Mouse (Mus musculus) intestine, embryonic 16.5 days (tissue): ENCODE measurements at regions not wholly inside any gene's neighbourhood (a gene's known extent, or its start where the extent isn't known, plus 50 kb on each side); places are given as distances from the start of the nearest gene placed in this dataset.

Experiments
- ATAC-seq: fragments of 200-750 bp; cut with Nextera tagmentation; 2 replicates; pipeline ENCODE4 v1.8.0; 2017; ENCODE audit warnings: moderate TSS enrichment, moderate library complexity
- H3K27ac ChIP-seq: fragments of 300-500 bp; sonication (generic); 2 replicates; pipeline ENCODE4 v1.5.1; 2014; ENCODE audit warnings: mild to moderate bottlenecking, low read length
- H3K27me3 ChIP-seq: fragments of 300-500 bp; sonication (generic); replicated peaks from 2 replicates; pipeline ENCODE4 v1.6.1; 2014; ENCODE audit warnings: low read length, control low read depth, mixed read lengths; ENCODE audit not compliant: control insufficient read depth, insufficient read depth
- H3K36me3 ChIP-seq: fragments of 300-500 bp; sonication (generic); 2 replicates; pipeline ENCODE4 v1.6.1; 2014; ENCODE audit warnings: low read length, control low read depth; ENCODE audit not compliant: control insufficient read depth, insufficient read depth
- H3K4me1 ChIP-seq: fragments of 300-500 bp; sonication (generic); 2 replicates; pipeline ENCODE4 v1.6.1; 2014; ENCODE audit warnings: low read length, control low read depth, mixed read lengths; ENCODE audit not compliant: control insufficient read depth, insufficient read depth
- H3K4me2 ChIP-seq: fragments of 300-500 bp; sonication (generic); 2 replicates; pipeline ENCODE4 v1.6.1; 2014; ENCODE audit warnings: low read depth, low read length, control low read depth
- H3K4me3 ChIP-seq: fragments of 300-500 bp; sonication (generic); 2 replicates; pipeline ENCODE4 v1.5.1; 2014; ENCODE audit warnings: mild to moderate bottlenecking, low read length
- H3K9ac ChIP-seq: fragments of 300-500 bp; sonication (generic); 2 replicates; pipeline ENCODE4 v1.6.1; 2014; ENCODE audit warnings: low read depth, low read length
- H3K9me3 ChIP-seq: fragments of 300-500 bp; sonication (generic); 2 replicates; pipeline ENCODE4 v1.6.1; 2016; ENCODE audit warnings: low read length, control low read depth; ENCODE audit not compliant: control insufficient read depth
- WGBS: fragments of 180-500 bp; shearing (Covaris S2); extraction: QIAGEN DNeasy Blood & Tissue Kit; methylation state at CpG from one replicate; pipeline ENCODE4 v1.1.7; 2014; 5-methylcytosine and 5-hydroxymethylcytosine counted together

DNA sequence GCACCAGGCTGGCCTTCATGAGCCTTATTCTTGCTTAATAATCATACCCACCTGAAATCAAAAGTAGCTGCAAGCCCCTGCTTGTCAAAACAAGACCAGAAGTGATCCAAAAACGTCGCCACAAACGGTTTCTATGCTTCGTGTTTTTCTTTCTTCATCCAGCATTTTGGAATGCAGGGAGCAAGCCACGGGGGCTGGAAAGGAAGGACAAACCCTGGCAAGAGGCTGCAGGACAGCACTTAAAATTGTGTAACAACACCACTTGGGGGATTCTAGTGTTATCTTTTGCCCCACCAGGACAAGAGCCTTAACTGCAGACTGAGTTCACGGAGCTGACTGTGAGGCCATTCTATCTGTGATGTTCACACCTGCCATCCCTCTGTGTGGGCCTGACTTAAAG is 120.5 kb upstream of the Dyrk2 start:
- Histone ChIP-seq H3K4me1 (no peaks in the 10 kb centered on the region), H3K9ac (no peak overlapping the region), H3K4me3 (no peak overlapping the region), H3K4me2 (no peak overlapping the region), H3K9me3 (no peaks in the 10 kb centered on the region), H3K27ac (no peak overlapping the region), H3K27me3 (no peaks in the 10 kb centered on the region), H3K36me3 (no peaks in the 10 kb centered on the region)
- WGBS = 87% methylated on average over 6 of the region's 6 CpGs
- ATAC-seq = no peak

DNA sequence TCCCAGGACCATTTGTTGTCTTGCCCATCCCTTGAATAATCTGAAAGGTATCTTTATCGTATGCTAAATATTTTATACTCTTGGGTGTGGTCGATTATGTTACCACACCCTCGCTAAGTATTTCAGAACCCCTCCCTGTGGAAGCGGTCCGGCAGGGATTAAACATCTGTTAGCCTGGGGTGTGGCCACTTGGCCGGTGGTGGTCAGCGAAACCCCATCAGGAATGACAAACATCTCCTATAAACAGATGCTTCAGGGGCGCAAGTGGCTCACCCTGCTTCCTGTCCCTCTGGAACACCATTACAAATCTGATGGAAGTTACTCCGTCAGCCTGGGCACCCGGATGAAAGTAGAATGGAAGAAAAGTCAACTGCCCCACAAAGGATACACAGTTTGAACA is 119.8 kb upstream of the Dyrk2 start:
- no peaks in the 10 kb centered on the region for H3K4me1 ChIP-seq
- H3K27ac ChIP-seq = no peak overlapping the region
- H3K9me3 ChIP-seq = no peaks in the 10 kb centered on the region
- ATAC-seq = no peak
- no peaks in the 10 kb centered on the region for H3K27me3 ChIP-seq
- no peaks in the 10 kb centered on the region for H3K36me3 ChIP-seq
- H3K4me3 ChIP-seq = no peak overlapping the region
- no peak overlapping the region for H3K9ac ChIP-seq
- 72% methylated on average over 10 of the region's 10 CpGs for WGBS
- H3K4me2 ChIP-seq = no peak overlapping the region

DNA sequence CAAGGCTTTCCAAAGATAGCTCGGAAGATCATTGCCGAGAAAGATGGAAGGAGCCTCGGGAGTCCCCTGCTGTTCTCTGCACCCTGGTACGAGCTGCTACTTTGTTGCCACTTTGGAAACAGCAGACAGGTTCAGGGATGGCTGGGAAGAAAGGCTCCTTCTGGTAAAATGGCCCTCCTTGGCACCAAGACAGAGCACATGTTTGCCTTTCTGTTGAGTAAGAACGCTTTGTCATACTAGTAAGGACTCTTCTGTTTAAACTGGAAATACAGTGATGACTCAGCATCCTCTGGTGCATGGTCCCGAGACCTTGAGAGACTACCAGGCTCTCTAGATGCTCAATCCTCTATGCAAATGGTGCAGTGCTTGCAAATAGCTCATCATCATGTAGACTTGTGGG is 118.2 kb upstream of the Dyrk2 start:
- Histone ChIP-seq H3K36me3 (no peaks in the 10 kb centered on the region), H3K27ac (no peak overlapping the region), H3K4me1 (no peaks in the 10 kb centered on the region), H3K9ac (no peak overlapping the region), H3K27me3 (no peaks in the 10 kb centered on the region), H3K4me3 (no peak overlapping the region), H3K4me2 (no peak overlapping the region), H3K9me3 (no peaks in the 10 kb centered on the region)
- no peak for ATAC-seq
- WGBS = 89% methylated on average over 6 of the region's 6 CpGs

DNA sequence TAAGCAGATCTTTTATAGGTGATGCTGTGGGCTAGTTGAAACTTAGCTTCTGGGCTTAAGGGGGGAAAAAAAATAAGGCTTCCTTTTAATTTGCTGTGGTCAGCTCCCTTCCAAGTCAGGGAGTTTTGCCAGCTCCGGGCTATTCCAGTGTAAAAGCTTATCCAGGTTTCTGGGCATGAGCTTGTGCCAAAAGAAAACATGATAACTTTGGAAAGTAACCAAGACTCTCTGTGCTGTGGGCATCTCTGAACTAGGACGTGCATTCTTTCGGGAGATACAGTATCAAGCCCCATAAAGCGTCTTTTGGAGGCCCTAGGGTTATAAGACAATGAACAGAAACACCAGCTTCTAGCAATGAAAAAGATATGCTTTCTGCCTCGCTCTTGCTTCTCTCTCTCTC is 114.6 kb upstream of the Dyrk2 start:
- 80% methylated on average over 5 of the region's 5 CpGs for WGBS
- no peak overlapping the region for H3K27ac ChIP-seq

DNA sequence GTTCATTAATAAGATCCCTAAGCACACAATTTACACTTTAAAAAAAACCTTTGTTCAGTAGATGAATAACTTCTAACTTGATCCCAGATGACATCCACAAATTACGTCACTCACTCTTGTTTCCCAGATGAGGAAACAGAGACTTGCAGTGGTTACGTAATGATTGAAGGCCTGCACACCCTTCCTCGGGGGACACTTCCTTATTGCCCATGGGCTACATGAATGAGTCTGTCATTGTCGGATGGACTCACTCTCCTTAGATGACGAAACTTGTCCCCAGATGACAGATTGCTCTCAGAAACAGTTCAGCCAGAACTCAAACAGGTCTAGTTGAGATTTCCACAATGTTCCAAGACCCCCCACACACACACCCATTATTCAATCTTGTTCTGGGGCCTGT is 111.4 kb upstream of the Dyrk2 start:
- WGBS = 46% methylated on average over 5 of the region's 5 CpGs
- no peak overlapping the region for H3K4me3 ChIP-seq
- no peak overlapping the region for H3K27ac ChIP-seq
- H3K27me3 ChIP-seq = no peaks in the 10 kb centered on the region
- peak; percentile 76 for ATAC-seq
- H3K4me1 ChIP-seq = peaks cover 5% of the 10 kb centered on the region; the same call in 1 of the 2 replicates
- H3K9ac ChIP-seq = no peak overlapping the region
- no peak overlapping the region for H3K4me2 ChIP-seq
- no peaks in the 10 kb centered on the region for H3K36me3 ChIP-seq
- no peaks in the 10 kb centered on the region for H3K9me3 ChIP-seq

More for the DNA sequence above, 114.6 kb upstream of the Dyrk2 start:
- Histone ChIP-seq H3K9me3 (no peaks in the 10 kb centered on the region), H3K4me1 (no peaks in the 10 kb centered on the region), H3K9ac (no peak overlapping the region), H3K36me3 (no peaks in the 10 kb centered on the region), H3K4me3 (no peak overlapping the region), H3K27me3 (no peaks in the 10 kb centered on the region), H3K4me2 (no peak overlapping the region)
- ATAC-seq = no peak

DNA sequence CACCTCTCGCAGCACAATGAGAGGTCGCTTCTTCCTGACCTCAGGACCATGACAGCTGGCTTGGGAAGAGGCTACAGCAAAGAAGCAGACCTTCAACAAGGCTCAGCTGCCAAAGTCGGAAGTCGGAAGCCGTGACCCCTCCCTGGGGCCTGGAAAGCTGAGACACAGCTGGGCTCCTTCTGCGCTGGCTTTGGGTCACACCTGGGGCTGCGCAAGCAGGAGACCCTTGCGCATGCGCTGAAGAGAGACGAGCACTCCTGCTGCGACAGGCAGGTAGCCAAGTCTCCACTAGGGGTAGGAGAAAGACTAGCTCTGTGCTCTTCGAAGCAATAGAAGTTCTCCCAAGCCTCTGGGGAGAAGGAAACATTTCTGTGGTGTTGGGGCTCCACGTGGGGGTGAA is 109.3 kb upstream of the Dyrk2 start:
- no peaks in the 10 kb centered on the region for H3K27me3 ChIP-seq
- H3K36me3 ChIP-seq = no peaks in the 10 kb centered on the region
- WGBS = 35% methylated on average over 13 of the region's 13 CpGs
- peak; percentile 46 for ATAC-seq
- no peak overlapping the region for H3K9ac ChIP-seq
- H3K4me1 ChIP-seq = peaks cover 5% of the 10 kb centered on the region; the same call in 1 of the 2 replicates
- no peaks in the 10 kb centered on the region for H3K9me3 ChIP-seq
- no peak overlapping the region for H3K4me3 ChIP-seq
- no peak overlapping the region for H3K4me2 ChIP-seq
- no peak overlapping the region for H3K27ac ChIP-seq

DNA sequence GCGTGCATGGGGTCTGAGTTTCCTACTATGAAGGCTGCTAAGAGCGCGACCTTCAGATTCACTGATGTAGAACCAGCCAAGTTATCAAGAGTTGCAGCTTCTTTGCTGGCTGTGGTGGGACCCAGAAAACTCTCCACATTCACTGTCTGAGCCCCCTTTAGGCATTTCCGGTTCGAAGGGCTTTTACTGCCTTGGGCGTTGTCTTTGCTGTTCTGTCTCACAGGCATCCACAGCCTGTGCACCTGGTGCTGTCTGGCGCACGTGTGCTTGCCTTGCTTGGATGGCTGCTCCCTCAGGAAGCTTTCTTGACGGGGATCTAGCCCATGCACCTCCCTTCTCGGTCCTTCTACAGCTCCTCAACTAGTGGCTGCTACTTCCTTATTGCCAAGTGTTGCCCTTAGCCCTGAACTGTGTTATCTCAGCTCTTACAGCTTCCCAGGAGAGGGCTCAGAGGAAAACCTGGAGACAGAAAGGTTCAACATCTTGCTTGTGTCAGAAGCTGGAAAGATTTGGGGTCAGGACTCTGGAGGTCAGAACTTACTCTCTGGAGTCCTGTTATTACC is 108.3 kb upstream of the Dyrk2 start:
- H3K4me2 ChIP-seq = no peak overlapping the region
- H3K4me3 ChIP-seq = no peak overlapping the region
- ATAC-seq = peak; percentile 95
- no peaks in the 10 kb centered on the region for H3K36me3 ChIP-seq
- H3K9ac ChIP-seq = no peak overlapping the region
- WGBS = 54% methylated on average over 10 of the region's 10 CpGs
- H3K27ac ChIP-seq = peak overlapping the region; percentile 63
- no peaks in the 10 kb centered on the region for H3K27me3 ChIP-seq
- no peaks in the 10 kb centered on the region for H3K9me3 ChIP-seq
- peaks cover 5% of the 10 kb centered on the region; the same call in 1 of the 2 replicates for H3K4me1 ChIP-seq

DNA sequence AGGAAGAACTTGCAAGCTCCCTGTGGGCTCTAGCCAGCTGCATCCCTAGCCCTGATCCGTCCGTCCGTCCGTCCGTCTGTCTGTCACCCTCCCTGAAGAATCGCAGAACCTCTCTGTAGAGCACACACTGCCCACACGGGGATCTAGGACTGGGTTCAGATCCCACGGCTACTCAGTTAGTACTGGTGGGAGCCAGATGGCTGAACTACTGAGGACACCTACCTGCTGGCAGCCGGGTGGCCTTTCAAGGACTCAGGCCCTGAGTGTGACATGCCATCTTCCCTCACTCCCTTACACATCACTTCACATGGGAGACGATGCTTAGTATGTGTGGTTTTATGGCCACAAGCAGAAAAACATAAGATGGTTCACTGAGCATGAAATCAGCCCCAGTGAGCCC is 106.4 kb upstream of the Dyrk2 start:
- Histone ChIP-seq H3K36me3 (no peaks in the 10 kb centered on the region), H3K9ac (no peak overlapping the region), H3K4me1 (peaks cover 5% of the 10 kb centered on the region; the same call in 1 of the 2 replicates), H3K4me2 (no peak overlapping the region), H3K4me3 (no peak overlapping the region), H3K27me3 (no peaks in the 10 kb centered on the region), H3K9me3 (no peaks in the 10 kb centered on the region), H3K27ac (no peak overlapping the region)
- ATAC-seq = no peak
- 89% methylated on average over 10 of the region's 10 CpGs for WGBS

DNA sequence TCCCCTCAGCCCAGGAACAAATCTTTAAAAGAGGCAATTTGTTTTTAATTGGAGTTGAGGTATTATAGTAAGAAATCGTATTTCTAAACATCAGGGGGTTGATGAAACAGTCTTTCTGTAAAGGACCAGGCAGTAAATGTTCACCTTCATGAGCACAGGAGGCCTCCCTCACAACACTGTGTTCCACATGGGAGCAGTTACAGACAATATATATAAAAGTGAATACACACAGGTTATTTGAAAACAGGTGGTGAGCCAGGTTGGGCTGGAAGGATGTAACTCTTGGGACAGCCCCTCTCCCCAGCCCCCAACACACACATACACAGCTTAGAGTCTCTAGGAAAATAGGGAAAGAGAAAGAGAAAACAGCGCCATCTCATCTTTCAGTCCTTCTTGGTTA is 105.8 kb upstream of the Dyrk2 start:
- ATAC-seq = no peak
- H3K36me3 ChIP-seq = no peaks in the 10 kb centered on the region
- no peak overlapping the region for H3K27ac ChIP-seq
- no peaks in the 10 kb centered on the region for H3K27me3 ChIP-seq
- no peak overlapping the region for H3K4me2 ChIP-seq
- 83% methylated on average over 2 of the region's 2 CpGs for WGBS
- H3K9ac ChIP-seq = no peak overlapping the region
- peaks cover 5% of the 10 kb centered on the region; the same call in 1 of the 2 replicates for H3K4me1 ChIP-seq
- H3K4me3 ChIP-seq = no peak overlapping the region
- H3K9me3 ChIP-seq = no peaks in the 10 kb centered on the region

DNA sequence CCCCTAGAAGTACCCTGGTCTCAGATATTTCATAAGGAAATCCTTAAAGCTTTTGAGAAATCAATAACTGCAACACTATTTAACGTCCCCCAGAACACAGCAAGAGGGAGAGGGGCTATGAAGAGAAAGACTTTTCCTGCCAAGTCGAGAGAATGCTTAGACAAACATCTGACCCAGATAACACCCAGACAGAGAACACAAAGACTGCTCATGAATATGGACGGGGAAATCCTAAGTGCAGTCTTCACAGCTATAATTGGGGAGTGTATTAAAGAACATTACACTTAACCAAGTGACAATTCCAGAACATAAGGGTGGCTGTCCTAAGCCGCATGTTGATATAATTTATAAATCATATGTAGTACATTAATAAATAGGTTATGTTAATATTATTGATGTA is 103.3 kb upstream of the Dyrk2 start:
- H3K4me1 ChIP-seq = no peaks in the 10 kb centered on the region
- no peak overlapping the region for H3K9ac ChIP-seq
- no peak for ATAC-seq
- no peak overlapping the region for H3K4me3 ChIP-seq
- no peaks in the 10 kb centered on the region for H3K9me3 ChIP-seq
- no peak overlapping the region for H3K27ac ChIP-seq
- no peaks in the 10 kb centered on the region for H3K36me3 ChIP-seq
- no peak overlapping the region for H3K4me2 ChIP-seq
- WGBS = 52% methylated on average over 4 of the region's 4 CpGs
- H3K27me3 ChIP-seq = no peaks in the 10 kb centered on the region
